In the genomic region with DNA sequence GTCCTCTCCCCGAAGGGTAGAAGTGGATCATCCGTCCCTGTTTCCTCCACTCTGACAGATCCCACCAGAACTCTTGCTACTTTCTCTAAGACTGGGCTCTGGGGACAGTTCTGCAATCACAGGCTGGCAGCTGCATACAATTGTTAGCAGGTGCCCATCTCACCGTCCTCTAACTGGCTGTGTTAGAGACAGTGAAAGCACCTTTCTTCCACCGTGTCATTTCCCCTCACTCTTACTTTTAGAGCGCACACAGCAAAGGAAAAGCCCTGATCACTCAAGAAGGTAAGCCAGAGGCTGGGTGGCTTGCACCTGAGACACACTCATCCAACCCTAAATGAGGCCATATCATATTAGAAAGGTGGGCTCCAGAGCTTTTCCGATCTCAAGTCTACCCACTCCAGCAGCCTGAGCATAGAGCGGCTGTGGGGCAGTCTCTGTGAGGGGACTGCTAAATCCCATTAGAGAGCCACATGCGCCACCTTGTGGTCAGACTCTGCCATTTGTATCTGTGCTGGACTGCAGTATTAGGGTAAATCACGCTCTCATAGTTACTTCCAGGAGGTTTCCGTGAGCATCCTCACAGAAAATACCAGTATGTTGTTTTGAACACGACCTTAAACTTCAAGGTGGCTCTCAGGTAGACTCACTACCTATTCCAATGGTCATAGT, we compare ENCODE assay signal across 8 mouse cellular contexts. TPM values are rescaled to one million over a fixed set of nuclear protein-coding genes. Genes with fewer than 3 reads are reported as not detected.
DNase-seq lines count a peak whose midpoint lies in the region; ATAC-seq and TF ChIP-seq lines count a peak whose summit lies in the region.

No protein-coding gene starts in this region.

- H3K36me3 ChIP-seq in embryonic facial prominence, embryonic 14.5 days (ENCODE audit: control insufficient read depth, insufficient read depth, low read length), result no peaks in the 10 kb centered on the region
- no peaks in the 10 kb centered on the region for H3K36me3 ChIP-seq in heart, embryonic 10.5 days
- H3K36me3 ChIP-seq in kidney, embryonic 14.5 days (ENCODE audit: control insufficient read depth, insufficient read depth, low read length), result no peaks in the 10 kb centered on the region
- H3K36me3 ChIP-seq in limb, embryonic 14.5 days (ENCODE audit: control insufficient read depth, insufficient read depth, low read length), result no peaks in the 10 kb centered on the region

- H3K9me3 ChIP-seq in embryonic facial prominence, embryonic 14.5 days (ENCODE audit: control insufficient read depth, low read length), result no peaks in the 10 kb centered on the region
- H3K9me3 ChIP-seq in heart, embryonic 10.5 days, result no peaks in the 10 kb centered on the region
- no peaks in the 10 kb centered on the region for H3K9me3 ChIP-seq in kidney, embryonic 14.5 days (ENCODE audit: control insufficient read depth, low read length)
- no peaks in the 10 kb centered on the region for H3K9me3 ChIP-seq in limb, embryonic 14.5 days (ENCODE audit: control insufficient read depth, low read length)

- 23% methylated on average over 11 of the region's 11 CpGs for WGBS in embryonic facial prominence, embryonic 14.5 days
- WGBS in heart, embryonic 10.5 days, result 26% methylated on average over 11 of the region's 11 CpGs
- WGBS in kidney, embryonic 14.5 days, result 29% methylated on average over 11 of the region's 11 CpGs
- 22% methylated on average over 11 of the region's 11 CpGs for WGBS in limb, embryonic 14.5 days

- peak; percentile 80 for DNase-seq in 416B (ENCODE audit: low read depth)
- DNase-seq in adrenal gland, postnatal 4 days (ENCODE audit: low spot score in 2 of 2), result peak; percentile 56 to 79
- peak; percentile 93 for DNase-seq in embryonic facial prominence, embryonic 14.5 days (ENCODE audit: low spot score)
- DNase-seq in heart, embryonic 10.5 days (ENCODE audit: low spot score), result peak; percentile 89
- peak; percentile 96 for DNase-seq in limb, embryonic 14.5 days (ENCODE audit: low spot score)
- DNase-seq in spleen, postnatal 36 days (ENCODE audit: low spot score in 2 of 2), result peak; percentile 65 to 66

- no peaks in the 10 kb centered on the region for H3K27me3 ChIP-seq in embryonic facial prominence, embryonic 14.5 days (replicated peaks; ENCODE audit: control insufficient read depth, insufficient read depth, low read length)
- no peaks in the 10 kb centered on the region for H3K27me3 ChIP-seq in heart, embryonic 10.5 days (ENCODE audit: insufficient read depth, poor library complexity, severe bottlenecking)
- no peaks in the 10 kb centered on the region for H3K27me3 ChIP-seq in kidney, embryonic 14.5 days (ENCODE audit: control insufficient read depth, insufficient read depth, low read length)
- no peaks in the 10 kb centered on the region for H3K27me3 ChIP-seq in limb, embryonic 14.5 days (ENCODE audit: control insufficient read depth, insufficient read depth, low read length)

- H3K27ac ChIP-seq in embryonic facial prominence, embryonic 14.5 days (replicated peaks; ENCODE audit: low read depth, low read length), result no peak overlapping the region
- H3K27ac ChIP-seq in heart, embryonic 10.5 days, result no peak overlapping the region
- no peak overlapping the region for H3K27ac ChIP-seq in kidney, embryonic 14.5 days (ENCODE audit: low read depth, low read length)
- no peak overlapping the region for H3K27ac ChIP-seq in limb, embryonic 14.5 days (replicated peaks; ENCODE audit: low read depth, low read length)

- peak; percentile 95 for ATAC-seq in embryonic facial prominence, embryonic 14.5 days (ENCODE audit: low read depth)
- peak; percentile 96 for ATAC-seq in kidney, embryonic 14.5 days (ENCODE audit: low FRiP score, low TSS enrichment)
- ATAC-seq in limb, embryonic 14.5 days (ENCODE audit: low FRiP score, low read depth), result peak; percentile 88
- ATAC-seq in monocyte, adult 5-6 weeks (replicated peaks; ENCODE audit: insufficient number of reproducible peaks, low FRiP score, low TSS enrichment, poor library complexity, severe bottlenecking), result peak; percentile 84

- TF ChIP-seq POLR2A in limb, embryonic 14.5 days (IDR thresholded peaks at IDR 0.05; ENCODE audit: borderline replicate concordance, extremely low read depth, insufficient read depth, insufficient read length), result no peak

- H3K4me1 ChIP-seq in embryonic facial prominence, embryonic 14.5 days (ENCODE audit: control insufficient read depth, insufficient read depth, low read length), result no peaks in the 10 kb centered on the region
- 0 out of 2 replicates have a peak, but pooled peaks cover 3% of the 10 kb centered on the region for H3K4me1 ChIP-seq in heart, embryonic 10.5 days
- no peaks in the 10 kb centered on the region for H3K4me1 ChIP-seq in kidney, embryonic 14.5 days (ENCODE audit: control insufficient read depth, insufficient read depth, low read length)
- H3K4me1 ChIP-seq in limb, embryonic 14.5 days (ENCODE audit: control insufficient read depth, insufficient read depth, low read length), result 0 out of 2 replicates have a peak, but pooled peaks cover 2% of the 10 kb centered on the region

- peak overlapping the region; percentile 5; the same call in 1 of the 2 replicates for H3K4me2 ChIP-seq in embryonic facial prominence, embryonic 14.5 days (ENCODE audit: low read depth, low read length)
- peak overlapping the region; percentile 37 for H3K4me2 ChIP-seq in kidney, embryonic 14.5 days (replicated peaks; ENCODE audit: low read depth, low read length)
- no peak overlapping the region for H3K4me2 ChIP-seq in limb, embryonic 14.5 days (replicated peaks; ENCODE audit: low read depth, low read length, severe bottlenecking)

- no peak overlapping the region for H3K4me3 ChIP-seq in embryonic facial prominence, embryonic 14.5 days (ENCODE audit: low read depth, low read length)
- H3K4me3 ChIP-seq in heart, embryonic 10.5 days, result 0 out of 2 replicates have a peak overlapping the region, but pooled peaks have one; percentile 30
- H3K4me3 ChIP-seq in kidney, embryonic 14.5 days (ENCODE audit: low read length), result no peak overlapping the region; the same call in 1 of the 2 replicates
- H3K4me3 ChIP-seq in limb, embryonic 14.5 days (replicated peaks; ENCODE audit: low read length), result no peak overlapping the region

- H3K9ac ChIP-seq in embryonic facial prominence, embryonic 14.5 days (ENCODE audit: low read depth, low read length), result no peak overlapping the region
- no peak overlapping the region for H3K9ac ChIP-seq in kidney, embryonic 14.5 days (ENCODE audit: low read depth, low read length)
- H3K9ac ChIP-seq in limb, embryonic 14.5 days (ENCODE audit: low read depth, low read length, severe bottlenecking), result no peak overlapping the region

RNA-seq across cellular contexts. Expression of gene Kcns3, which starts 27.8 kb away (rescaled TPM):
- total RNA-seq in adrenal gland, postnatal 4 days (2021), result 1 to 10 TPM; 4.9 to 5.3 TPM
- 4.3 and 4.6 TPM in 2 replicates for polyA plus RNA-seq in embryonic facial prominence, embryonic 14.5 days (2014; fragmentation: Nextera tagmentation; extraction: Ambion mirVana)
- polyA plus RNA-seq in heart, embryonic 10.5 days (2016; fragmentation: Nextera tagmentation; extraction: Ambion mirVana), result 0.27 and 1.1 TPM in 2 replicates
- 7.8 and 9.7 TPM in 2 replicates for polyA plus RNA-seq in kidney, embryonic 14.5 days (2014; fragmentation: Nextera tagmentation; extraction: Ambion mirVana)
- polyA plus RNA-seq in limb, embryonic 14.5 days (2012; rRNA removed), result 2.4 and 2.6 TPM in 2 replicates
- 3.1 and 3.6 TPM in 2 replicates for polyA plus RNA-seq in limb, embryonic 14.5 days (2014; fragmentation: Nextera tagmentation; extraction: Ambion mirVana)
- total RNA-seq in monocyte, adult 5-6 weeks (2017), result 0.29 TPM in 1 of 3 replicates, not detected in the others

RNA-seq across cellular contexts. Expression of gene Msgn1, which starts 30.2 kb away (rescaled TPM):
- not detected for total RNA-seq in adrenal gland, postnatal 4 days (2021)
- 0.37 TPM in 1 of 2 replicates, not detected in the other for polyA plus RNA-seq in embryonic facial prominence, embryonic 14.5 days (2014; fragmentation: Nextera tagmentation; extraction: Ambion mirVana)
- polyA plus RNA-seq in heart, embryonic 10.5 days (2016; fragmentation: Nextera tagmentation; extraction: Ambion mirVana), result not detected in 2 replicates
- not detected in 2 replicates for polyA plus RNA-seq in kidney, embryonic 14.5 days (2014; fragmentation: Nextera tagmentation; extraction: Ambion mirVana)
- polyA plus RNA-seq in limb, embryonic 14.5 days (2012; rRNA removed), result 0.15 TPM in 1 of 2 replicates, not detected in the other
- polyA plus RNA-seq in limb, embryonic 14.5 days (2014; fragmentation: Nextera tagmentation; extraction: Ambion mirVana), result not detected in 2 replicates
- 4.5 to 5.4 TPM in 2 of 3 replicates, not detected in the other for total RNA-seq in monocyte, adult 5-6 weeks (2017)
